Mouse (Mus musculus) embryonic facial prominence, embryonic 11.5 days (tissue): ENCODE data around the gene Ildr2. TPM values are rescaled to one million over a fixed set of nuclear protein-coding genes. Genes with fewer than 3 reads are reported as not detected.

Experiments
- ATAC-seq: fragments of 200-750 bp; cut with Nextera tagmentation; replicated peaks from 2 replicates; pipeline ENCODE4 v1.8.0; 2017; ENCODE audit warnings: low read depth; ENCODE audit not compliant: insufficient number of reproducible peaks, low FRiP score, low TSS enrichment
- DNase-seq: peaks from one replicate; pipeline ENCODE4 v3.0.0-alpha.2; 2015; ENCODE audit warnings: low spot score
- H3K27ac ChIP-seq: fragments of 300-500 bp; sonication (generic); replicated peaks from 2 replicates; pipeline ENCODE4 v1.5.1; 2014; ENCODE audit warnings: mild to moderate bottlenecking, low read depth, low read length, control low read depth
- H3K27me3 ChIP-seq: fragments of 300-500 bp; sonication (generic); 2 replicates; pipeline ENCODE4 v1.6.1; 2014; ENCODE audit warnings: mild to moderate bottlenecking, low read length, moderate library complexity, mixed read lengths; ENCODE audit not compliant: control insufficient read depth, insufficient read depth
- H3K36me3 ChIP-seq: fragments of 300-500 bp; sonication (generic); replicated peaks from 2 replicates; pipeline ENCODE4 v1.6.1; 2014; ENCODE audit warnings: low read depth, mild to moderate bottlenecking, low read length, moderate library complexity, mixed read lengths; ENCODE audit not compliant: control insufficient read depth, insufficient read depth
- H3K4me1 ChIP-seq: fragments of 300-500 bp; sonication (generic); 2 replicates; pipeline ENCODE4 v1.6.1; 2014; ENCODE audit warnings: low read length, mixed read lengths; ENCODE audit not compliant: control insufficient read depth, insufficient read depth
- H3K4me2 ChIP-seq: fragments of 300-500 bp; sonication (generic); 2 replicates; pipeline ENCODE4 v1.6.1; 2014; ENCODE audit warnings: low read depth, mild to moderate bottlenecking, control low read depth, low read length, moderate library complexity
- H3K4me3 ChIP-seq: fragments of 300-500 bp; sonication (generic); 2 replicates; pipeline ENCODE4 v1.5.1; 2014; ENCODE audit warnings: low read depth, low read length, control low read depth
- H3K9ac ChIP-seq: fragments of 300-500 bp; sonication (generic); replicated peaks from 2 replicates; pipeline ENCODE4 v1.6.1; 2014; ENCODE audit warnings: mild to moderate bottlenecking, control low read depth, low read length
- H3K9me3 ChIP-seq: fragments of 300-500 bp; sonication (generic); replicated peaks from 2 replicates; pipeline ENCODE4 v1.6.1; 2016; ENCODE audit warnings: mild to moderate bottlenecking, low read length, inconsistent platforms, mixed read lengths; ENCODE audit not compliant: control insufficient read depth
- WGBS: fragments of 180-500 bp; shearing (Covaris S2); extraction: QIAGEN DNeasy Blood & Tissue Kit; methylation state at CpG from one replicate; pipeline ENCODE4 v1.1.7; 2014; 5-methylcytosine and 5-hydroxymethylcytosine counted together
- polyA plus RNA-seq: library from polyadenylated mRNA; unstranded; fragments of >200 nt; fragmentation: Nextera tagmentation; extraction: Ambion mirVana; gene quantifications from 2 replicates; pipeline ENCODE4 v1.2.1, GENCODE M21; 2014

The Ildr2 gene
- polyA plus RNA-seq, 1 experiment from 2014 or later: 1.6 TPM

GRCm38 (mm10) chr1:166290562-166290961 lies 36.6 kb downstream of the Ildr2 start:
- WGBS: 90% methylated on average over 6 of the region's 6 CpGs
- H3K4me3 ChIP-seq: no peak overlapping the region
- H3K9me3 ChIP-seq: no peaks in the 10 kb centered on the region
- no peak overlapping the region for H3K27ac ChIP-seq
- ATAC-seq (no peak), DNase-seq (no peak)
- H3K4me1 ChIP-seq: no peaks in the 10 kb centered on the region
- H3K36me3 ChIP-seq: no peaks in the 10 kb centered on the region
- no peaks in the 10 kb centered on the region for H3K27me3 ChIP-seq
- no peak overlapping the region for H3K4me2 ChIP-seq
- H3K9ac ChIP-seq: no peak overlapping the region

GRCm38 (mm10) chr1:166293086-166293485 lies 39.1 kb downstream of the Ildr2 start:
- no peak overlapping the region for H3K27ac ChIP-seq
- ATAC-seq: no peak
- H3K4me2 ChIP-seq: no peak overlapping the region
- no peaks in the 10 kb centered on the region for H3K27me3 ChIP-seq
- no peak for DNase-seq
- no peak overlapping the region for H3K9ac ChIP-seq
- no peaks in the 10 kb centered on the region for H3K4me1 ChIP-seq
- no peaks in the 10 kb centered on the region for H3K9me3 ChIP-seq
- no peaks in the 10 kb centered on the region for H3K36me3 ChIP-seq
- H3K4me3 ChIP-seq: no peak overlapping the region
- 82% methylated on average over 3 of the region's 3 CpGs for WGBS

DNA sequence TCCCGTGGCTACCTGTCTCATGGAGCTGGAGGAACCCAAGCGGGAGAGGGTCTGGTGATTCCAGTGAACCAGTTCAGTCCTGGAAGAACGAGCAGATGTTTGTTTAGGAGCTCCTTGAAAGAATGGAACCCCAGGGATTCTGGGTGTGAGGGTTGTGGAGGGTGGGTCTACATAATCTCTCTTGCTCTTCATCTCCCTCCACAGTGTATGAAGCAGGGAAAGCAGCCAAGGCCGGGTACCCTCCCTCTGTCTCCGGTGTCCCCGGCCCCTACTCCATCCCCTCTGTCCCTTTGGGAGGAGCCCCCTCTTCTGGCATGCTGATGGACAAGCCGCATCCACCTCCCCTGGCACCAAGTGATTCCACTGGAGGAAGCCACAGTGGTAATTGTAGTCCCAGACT lies 41.6 kb downstream of the Ildr2 start:
- ATAC-seq (no peak), DNase-seq (no peak)
- Histone ChIP-seq H3K4me1 (no peaks in the 10 kb centered on the region), H3K4me3 (no peak overlapping the region), H3K27me3 (no peaks in the 10 kb centered on the region), H3K9me3 (no peaks in the 10 kb centered on the region), H3K4me2 (no peak overlapping the region), H3K36me3 (no peaks in the 10 kb centered on the region), H3K27ac (no peak overlapping the region), H3K9ac (no peak overlapping the region)
- WGBS: 73% methylated on average over 7 of the region's 7 CpGs

- H3K9me3 ChIP-seq: no peaks in the 10 kb centered on the region
- WGBS: 90% methylated on average over 9 of the region's 9 CpGs
- no peak overlapping the region for H3K4me2 ChIP-seq
- H3K27ac ChIP-seq: no peak overlapping the region
- no peak overlapping the region for H3K4me3 ChIP-seq
- no peaks in the 10 kb centered on the region for H3K36me3 ChIP-seq
- ATAC-seq: no peak
- H3K4me1 ChIP-seq: no peaks in the 10 kb centered on the region
- DNase-seq: no peak
- H3K9ac ChIP-seq: no peak overlapping the region
- no peaks in the 10 kb centered on the region for H3K27me3 ChIP-seq
Observed at GRCm38 (mm10) chr1:166296371-166296770, 42.4 kb downstream of the Ildr2 start.

DNA sequence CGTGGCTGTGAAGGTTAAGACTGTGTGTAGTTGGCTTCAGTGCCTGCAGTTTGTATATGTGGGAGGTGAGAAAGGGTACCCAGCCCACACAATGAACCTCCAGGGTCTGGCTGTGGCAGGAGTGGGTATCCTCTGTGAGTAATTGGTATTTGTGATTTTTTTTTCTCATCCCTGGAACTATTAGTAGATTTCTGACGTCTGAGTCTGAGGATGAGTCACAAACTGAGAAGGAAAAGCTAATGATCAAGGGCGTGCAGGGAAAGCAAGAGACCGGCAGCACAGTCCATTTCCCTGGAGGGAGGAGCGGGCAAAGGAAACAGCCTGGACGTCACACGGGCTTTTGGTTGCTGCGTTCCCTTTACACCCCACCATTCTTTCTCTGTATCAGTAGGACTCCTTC lies 43.0 kb downstream of the Ildr2 start:
- no peak for DNase-seq
- H3K4me1 ChIP-seq: no peaks in the 10 kb centered on the region
- WGBS: 73% methylated on average over 8 of the region's 8 CpGs
- H3K9ac ChIP-seq: no peak overlapping the region
- H3K27ac ChIP-seq: no peak overlapping the region
- ATAC-seq: no peak
- no peaks in the 10 kb centered on the region for H3K27me3 ChIP-seq
- no peak overlapping the region for H3K4me2 ChIP-seq
- H3K36me3 ChIP-seq: no peaks in the 10 kb centered on the region
- no peaks in the 10 kb centered on the region for H3K9me3 ChIP-seq
- H3K4me3 ChIP-seq: no peak overlapping the region

DNA sequence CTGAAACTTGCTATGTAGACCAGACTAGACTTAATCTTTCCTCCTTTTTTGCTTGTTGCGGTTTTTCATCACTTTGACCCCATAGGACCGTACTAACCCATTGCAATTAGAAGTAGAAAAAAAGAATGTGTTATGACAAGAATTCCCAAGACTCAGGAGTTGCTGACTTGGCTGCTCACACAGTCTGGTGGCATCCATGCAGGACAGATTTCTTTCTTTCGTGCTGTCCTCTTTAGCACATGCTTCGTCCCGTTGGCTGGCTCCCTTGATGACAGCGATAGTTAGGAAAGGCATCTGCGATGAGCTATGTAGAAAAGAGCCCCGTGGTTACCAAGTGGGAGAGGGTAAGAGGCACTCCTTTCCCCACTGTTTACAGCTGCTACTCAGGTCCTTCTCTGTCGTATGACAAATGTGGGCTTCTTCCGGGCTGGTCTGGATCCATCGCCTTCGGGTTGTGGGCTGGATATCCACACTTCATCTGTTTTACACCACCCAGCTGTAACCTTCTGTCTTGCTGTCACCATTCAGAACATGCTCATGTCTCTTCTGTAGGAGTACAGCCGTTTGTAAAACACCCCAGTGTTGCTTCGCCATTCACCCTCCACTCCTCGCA lies 43.7 kb downstream of the Ildr2 start:
- no peaks in the 10 kb centered on the region for H3K4me1 ChIP-seq
- ATAC-seq: no peak
- no peak overlapping the region for H3K27ac ChIP-seq
- no peak overlapping the region for H3K9ac ChIP-seq
- no peak overlapping the region for H3K4me3 ChIP-seq
- H3K4me2 ChIP-seq: no peak overlapping the region
- H3K9me3 ChIP-seq: no peaks in the 10 kb centered on the region
- H3K36me3 ChIP-seq: no peaks in the 10 kb centered on the region
- no peaks in the 10 kb centered on the region for H3K27me3 ChIP-seq
- no peak for DNase-seq
- WGBS: 85% methylated on average over 15 of the region's 15 CpGs

GRCm38 (mm10) chr1:166298884-166299283 lies 44.9 kb downstream of the Ildr2 start:
- Histone ChIP-seq H3K4me3 (no peak overlapping the region), H3K4me2 (no peak overlapping the region), H3K4me1 (no peaks in the 10 kb centered on the region), H3K36me3 (no peaks in the 10 kb centered on the region), H3K27ac (no peak overlapping the region), H3K9me3 (no peaks in the 10 kb centered on the region), H3K9ac (no peak overlapping the region), H3K27me3 (no peaks in the 10 kb centered on the region)
- ATAC-seq (no peak), DNase-seq (no peak)
- WGBS: 96% methylated on average over 2 of the region's 2 CpGs

GRCm38 (mm10) chr1:166299821-166300220 lies 45.9 kb downstream of the Ildr2 start:
- Histone ChIP-seq H3K9ac (no peak overlapping the region), H3K27ac (no peak overlapping the region), H3K4me1 (no peaks in the 10 kb centered on the region), H3K4me3 (no peak overlapping the region), H3K27me3 (no peaks in the 10 kb centered on the region), H3K36me3 (no peaks in the 10 kb centered on the region), H3K9me3 (no peaks in the 10 kb centered on the region), H3K4me2 (no peak overlapping the region)
- 87% methylated on average over 8 of the region's 8 CpGs for WGBS
- DNase-seq (no peak), ATAC-seq (no peak)
